Mouse (Mus musculus): ENCODE data around the gene Bckdha. TPM values are rescaled to one million over a fixed set of nuclear protein-coding genes. Genes with fewer than 3 reads are reported as not detected.

The Bckdha gene
- polyA plus RNA-seq, 2 experiments from 2014 or later, result 16.6 to 27.7 TPM

DNA sequence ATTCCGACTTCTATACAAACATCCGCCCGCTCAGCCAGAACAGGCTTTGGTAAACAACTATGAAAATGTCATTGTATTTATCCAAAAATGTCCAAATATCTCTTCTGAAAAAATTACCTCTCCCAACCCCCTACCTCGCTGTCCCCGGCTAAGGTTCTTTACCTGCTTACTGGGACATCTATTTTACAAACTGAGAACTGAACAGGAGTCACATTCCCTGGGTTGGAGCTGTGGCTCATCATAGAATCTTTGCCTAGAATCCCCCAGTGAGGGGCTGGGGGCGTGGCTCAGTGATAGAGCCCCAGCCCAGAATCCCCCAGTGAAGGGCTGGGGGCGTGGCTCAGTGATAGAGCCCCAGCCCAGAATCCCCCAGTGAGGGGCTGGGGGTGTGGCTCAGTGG is 47.3 kb downstream of the Bckdha start:
- ATAC-seq, result no peak

DNA sequence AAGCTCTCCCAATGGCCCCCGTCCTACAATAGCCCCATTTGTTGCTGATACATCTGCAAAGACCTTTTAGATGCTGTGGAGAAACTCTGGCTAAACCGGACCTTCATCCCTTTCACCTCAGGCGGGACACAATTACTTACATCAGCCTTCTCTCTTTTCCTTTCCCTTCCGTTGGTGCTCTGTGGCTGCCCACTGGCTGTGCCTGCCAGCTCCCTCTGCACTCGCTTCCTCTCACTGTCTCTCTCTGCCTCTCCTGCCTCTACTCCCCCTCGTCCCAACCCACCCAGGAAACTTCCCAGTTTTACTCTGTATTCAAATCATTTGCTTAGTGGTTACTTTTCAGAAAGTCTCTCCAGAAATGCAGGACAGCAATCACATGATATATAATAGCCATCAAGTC is 48.7 kb downstream of the Bckdha start:
- no peak for ATAC-seq

- no peak for ATAC-seq
These were observed 51.6 kb downstream of the Bckdha start for GRCm38 (mm10) chr7:25607196-25607595.

- no peak for ATAC-seq
These were observed 52.1 kb downstream of the Bckdha start for GRCm38 (mm10) chr7:25606625-25607063.

- ATAC-seq, result no peak
These were observed 57.4 kb downstream of the Bckdha start for GRCm38 (mm10) chr7:25601346-25601745.

GRCm38 (mm10) chr7:25600666-25601065 is 58.1 kb downstream of the Bckdha start:
- ATAC-seq, result no peak

- ATAC-seq, result peak; percentile 58
These were observed 59.1 kb downstream of the Bckdha start for GRCm38 (mm10) chr7:25599663-25600062.

DNA sequence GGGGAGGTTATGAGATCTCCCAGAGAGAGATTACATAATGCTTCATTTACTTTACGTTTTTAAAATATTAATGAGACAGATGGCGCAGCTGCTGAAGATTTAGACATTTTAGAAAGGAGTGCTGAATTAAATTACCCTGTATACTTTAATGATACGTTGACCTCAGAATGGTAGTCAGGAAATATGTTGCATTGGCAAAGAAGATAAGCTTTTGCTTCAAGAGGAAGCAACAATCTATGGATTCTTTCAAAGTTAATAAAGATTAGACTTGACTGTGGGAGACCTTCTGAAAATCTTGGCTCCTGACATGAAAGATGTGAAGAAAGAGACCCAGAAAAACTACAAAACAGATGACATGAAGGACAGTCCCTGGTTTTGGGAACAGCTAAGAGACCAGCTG is 64.9 kb downstream of the Bckdha start:
- no peak for ATAC-seq

DNA sequence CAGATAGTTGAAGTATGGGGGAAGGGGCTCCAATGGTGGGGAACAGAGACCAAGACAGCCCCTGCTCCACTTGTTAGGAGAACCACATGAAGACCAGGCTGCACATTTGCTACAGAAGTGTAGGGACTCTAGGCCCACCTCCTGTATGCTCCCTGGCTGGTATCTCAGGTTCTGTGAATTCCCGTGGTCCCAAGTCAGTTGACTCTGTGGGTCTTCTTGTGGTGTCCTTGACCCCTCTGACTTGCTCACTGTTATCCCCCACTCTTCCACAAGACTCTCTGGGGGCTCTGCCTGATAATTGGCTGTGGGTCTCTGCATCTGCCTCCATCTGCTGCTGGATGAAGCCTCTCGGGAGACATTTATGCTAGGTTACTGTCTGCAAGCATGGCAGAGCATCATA is 67.6 kb downstream of the Bckdha start:
- no peak for ATAC-seq

DNA sequence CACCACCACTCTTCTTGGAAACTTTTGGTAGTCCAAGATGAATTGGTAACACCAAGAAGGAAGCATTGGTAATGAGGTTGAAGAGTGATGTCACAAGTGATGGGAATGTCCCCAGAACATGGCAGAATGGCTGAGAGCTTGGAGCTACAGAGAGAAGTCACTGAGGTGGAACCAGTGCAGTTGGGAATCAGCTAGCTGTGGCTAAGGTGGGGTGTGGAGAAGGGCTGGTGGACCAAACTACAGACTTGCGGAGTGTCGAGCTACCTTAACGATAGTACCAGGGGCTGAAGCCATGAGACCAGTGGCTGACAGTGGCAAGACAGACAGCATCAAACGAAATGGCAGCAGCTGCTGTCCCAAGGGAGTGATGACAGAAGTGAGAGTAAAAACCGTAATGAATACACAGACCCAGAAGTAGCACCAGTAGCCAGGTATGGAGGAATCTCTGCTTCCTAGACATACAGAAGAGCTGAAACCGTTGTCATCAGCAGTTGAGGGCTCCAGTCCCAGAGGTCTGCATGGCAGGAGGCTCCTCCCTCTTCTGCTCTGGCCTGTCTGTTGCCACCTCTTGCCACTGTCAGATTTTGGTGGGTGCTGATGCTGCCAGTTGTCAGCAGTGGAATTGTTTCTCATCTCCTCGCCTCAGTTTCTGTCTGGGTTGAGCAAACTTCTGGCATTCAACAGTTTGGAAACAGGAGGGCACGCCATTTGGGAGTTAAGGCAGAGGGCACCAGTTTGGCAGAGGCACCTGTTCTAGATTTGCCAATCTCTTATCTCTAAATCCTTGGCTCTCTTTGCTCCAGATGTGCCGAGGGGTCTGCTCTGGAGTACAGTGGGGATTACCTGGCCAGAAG is 73.2 kb downstream of the Bckdha start:
- no peak for ATAC-seq

- ATAC-seq, result no peak
These were observed 74.1 kb downstream of the Bckdha start for GRCm38 (mm10) chr7:25584651-25585050.

DNA sequence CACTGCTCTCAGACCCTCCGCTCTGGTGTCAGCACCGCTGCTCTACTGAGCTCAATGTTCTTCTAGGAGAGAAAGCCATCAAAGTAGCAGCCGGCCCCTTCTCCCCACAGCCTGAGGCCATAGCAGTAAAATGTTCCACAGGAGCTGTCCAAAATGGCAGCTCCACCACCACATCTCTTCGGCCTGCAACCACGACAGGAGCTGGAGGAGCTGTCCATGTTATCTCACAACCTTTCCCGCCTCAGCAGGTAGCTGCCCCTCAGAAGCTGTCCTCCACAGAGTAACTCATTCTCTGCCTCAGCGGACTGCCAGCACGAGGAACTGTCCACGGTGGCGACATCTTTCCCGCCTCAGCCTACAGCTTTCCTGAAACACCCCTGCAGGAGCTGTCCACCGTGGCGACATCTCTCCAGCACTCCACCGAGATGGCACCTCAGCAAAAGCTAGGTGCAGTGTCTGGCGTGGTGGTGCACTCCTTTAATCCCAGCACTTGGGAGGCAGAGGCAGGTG is 76.4 kb downstream of the Bckdha start:
- ATAC-seq, result no peak

Other genes with a start within 250 kb of the Bckdha start
- gene Cxcl17, start 246.1 kb downstream of the Bckdha start, polyA plus RNA-seq (2017; shearing (Covaris generic)), result not detected
- gene Ceacam1, start 181.4 kb downstream of the Bckdha start, polyA plus RNA-seq (2017; shearing (Covaris generic)), result 1 to 10 TPM in 1 of 2 experiments, not detected in 1; 1.2 TPM
- not detected for gene Ceacam2, start 119.1 kb downstream of the Bckdha start, polyA plus RNA-seq (2017; shearing (Covaris generic))
- not detected for gene Erich4, start 43.1 kb downstream of the Bckdha start, polyA plus RNA-seq (2017; shearing (Covaris generic))
- 10 to 100 TPM; 44.2 to 66.2 TPM for gene Dmac2, start 39.6 kb downstream of the Bckdha start, polyA plus RNA-seq (2017; shearing (Covaris generic))
- gene B3gnt8, start 32.3 kb downstream of the Bckdha start, polyA plus RNA-seq (2017; shearing (Covaris generic)), result under 1 TPM; 0.27 to 0.81 TPM
- 100 to 1,000 TPM in 1 of 2 experiments, 10 to 100 TPM in 1; 97.0 to 157 TPM for gene Exosc5, start 183 bp upstream of the Bckdha start, polyA plus RNA-seq (2017; shearing (Covaris generic))
- 10 to 100 TPM; 15.2 to 31.5 TPM for gene Tmem91, start 16.2 kb upstream of the Bckdha start, polyA plus RNA-seq (2017; shearing (Covaris generic))
- gene B9d2, start 21.8 kb upstream of the Bckdha start, polyA plus RNA-seq (2017; shearing (Covaris generic)), result 10 to 100 TPM; 46.8 to 72.8 TPM
- gene Tgfb1, start 28.0 kb upstream of the Bckdha start, polyA plus RNA-seq (2017; shearing (Covaris generic)), result 1 to 10 TPM; 6.9 to 9.7 TPM
- 10 to 100 TPM; 36.5 to 68.4 TPM for gene Ccdc97, start 60.1 kb upstream of the Bckdha start, polyA plus RNA-seq (2017; shearing (Covaris generic))
- gene Hnrnpul1, start 95.8 kb upstream of the Bckdha start, polyA plus RNA-seq (2017; shearing (Covaris generic)), result 10 to 100 TPM; 40.5 to 57.0 TPM
- gene Axl, start 129.7 kb upstream of the Bckdha start, polyA plus RNA-seq (2017; shearing (Covaris generic)), result 10 to 100 TPM; 17.8 to 34.4 TPM
- gene Cyp2s1, start 157.9 kb upstream of the Bckdha start, polyA plus RNA-seq (2017; shearing (Covaris generic)), result 1 to 10 TPM; 2.1 to 3.0 TPM
- gene Cyp2b10, start 238.6 kb upstream of the Bckdha start, polyA plus RNA-seq (2017; shearing (Covaris generic)), result not detected